Mouse (Mus musculus) kidney, embryonic 15.5 days (tissue): ENCODE measurements around the gene Uba7. TPM values are rescaled to one million over a fixed set of nuclear protein-coding genes. Genes with fewer than 3 reads are reported as not detected.

Experiments
- polyA plus RNA-seq: library from polyadenylated mRNA; unstranded; fragments of >200 nt; fragmentation: Nextera tagmentation; extraction: Ambion mirVana; gene quantifications from 2 replicates; pipeline ENCODE4 v1.2.1, GENCODE M21; 2015

Gene Uba7
- polyA plus RNA-seq, 1 experiment from 2014 or later = 30.9 TPM

Other genes with a start within 250 kb of the Uba7 start
- gene Rbm5, start 204.5 kb upstream of the Uba7 start, polyA plus RNA-seq = 194 and 207 TPM in 2 replicates
- 79.0 and 82.1 TPM in 2 replicates for gene Rbm6, start 102.3 kb upstream of the Uba7 start, polyA plus RNA-seq
- gene Mon1a, start 87.4 kb upstream of the Uba7 start, polyA plus RNA-seq = 11.5 TPM in 2 replicates
- 2.6 TPM in 2 replicates for gene Mst1r, start 68.6 kb upstream of the Uba7 start, polyA plus RNA-seq
- not detected in 2 replicates for gene Actl11, start 47.0 kb upstream of the Uba7 start, polyA plus RNA-seq
- 1.6 and 2.2 TPM in 2 replicates for gene Camkv, start 39.8 kb upstream of the Uba7 start, polyA plus RNA-seq
- gene Traip, start 25.4 kb upstream of the Uba7 start, polyA plus RNA-seq = 21.8 and 25.0 TPM in 2 replicates
- gene Gm20661, start 7.6 kb downstream of the Uba7 start, polyA plus RNA-seq = 4.5 and 6.2 TPM in 2 replicates
- 61.7 and 70.4 TPM in 2 replicates for gene Inka1, start 10.4 kb downstream of the Uba7 start, polyA plus RNA-seq
- gene Cdhr4, start 17.0 kb downstream of the Uba7 start, polyA plus RNA-seq = 6.9 and 12.6 TPM in 2 replicates
- gene Gm20662, start 20.8 kb downstream of the Uba7 start, polyA plus RNA-seq = 0.74 and 1.4 TPM in 2 replicates
- gene Ip6k1, start 27.0 kb downstream of the Uba7 start, polyA plus RNA-seq = 50.8 and 54.8 TPM in 2 replicates
- 25.9 and 30.3 TPM in 2 replicates for gene Gmppb, start 73.7 kb downstream of the Uba7 start, polyA plus RNA-seq
- 2.2 and 2.7 TPM in 2 replicates for gene Amigo3, start 77.7 kb downstream of the Uba7 start, polyA plus RNA-seq
- 0.45 and 0.55 TPM in 2 replicates for gene Mst1, start 104.9 kb downstream of the Uba7 start, polyA plus RNA-seq
- gene Rnf123, start 107.8 kb downstream of the Uba7 start, polyA plus RNA-seq = 25.2 and 33.4 TPM in 2 replicates
- 67.7 and 76.6 TPM in 2 replicates for gene Apeh, start 119.1 kb downstream of the Uba7 start, polyA plus RNA-seq
- gene Bsn, start 214.9 kb downstream of the Uba7 start, polyA plus RNA-seq = 0.75 and 0.77 TPM in 2 replicates